Mouse (Mus musculus) gastrocnemius, postnatal 14 days (tissue): ENCODE results near the gene Btbd35f28. TPM values are rescaled to one million over a fixed set of nuclear protein-coding genes. Genes with fewer than 3 reads are reported as not detected.
"Not testable (repeated sequence)": the region's sequence is repeated elsewhere in the genome, so short reads cannot be mapped to it uniquely, and the experiment has no call there.

ENCODE experiments used
- DNase-seq: peaks from one replicate; pipeline ENCODE4 v3.0.0; 2021; ENCODE audit warnings: mixed read lengths
- intact Hi-C: fragments of 180-260 bp; cut with DNase I; formaldehyde crosslinking; loops from one replicate; pipeline ENCODE4 v1.15.1; 2025; ENCODE audit warnings: low total_unique reads
- long read RNA-seq, 2 experiments: library from polyadenylated mRNA; stranded (forward); transcript quantifications; one replicate each; pipeline ENCODE4 v2.0.0; 2021
- total RNA-seq, 2 experiments: library from RNA; stranded (reverse); gene quantifications; 2 replicates each; pipeline ENCODE4 v1.2.3; 2021

Gene Btbd35f28
- total RNA-seq = not detected
- long read RNA-seq, experiment 1 = 0 reads
- long read RNA-seq, experiment 2 = 0 reads

GRCm38 (mm10) chrX:4196276-4196675 lies at the start of gene Btbd35f28:
Gene Btbd35f28, plus strand, starts transcription at chrX:4196576.
- DNase-seq, intact Hi-C loops: not testable (repeated sequence)

Other genes with a start within 250 kb of the Btbd35f28 start
- gene Btbd35f16, start 239.6 kb upstream of the Btbd35f28 start, total RNA-seq = not detected
- gene Btbd35f3, start 158.9 kb upstream of the Btbd35f28 start, total RNA-seq = not detected
- gene Btbd35f20, start 94.7 kb downstream of the Btbd35f28 start, total RNA-seq = not detected
- gene Btbd35f17, start 174.1 kb downstream of the Btbd35f28 start, total RNA-seq = not detected